Mouse (Mus musculus): ENCODE measurements around the gene Upk3a.

The Upk3a gene

GRCm38 (mm10) chr15:85016951-85017664 lies at the start of gene Upk3a:
Gene Upk3a, plus strand, starts transcription at chr15:85017141.
- DNase-seq (ENCODE audit: low read depth), result no peak

GRCm38 (mm10) chr15:84968534-84968933 lies 48.4 kb upstream of the Upk3a start:
- DNase-seq (ENCODE audit: low read depth), result no peak

GRCm38 (mm10) chr15:84972860-84973543 lies 43.9 kb upstream of the Upk3a start:
- DNase-seq (ENCODE audit: low read depth), result no peak

GRCm38 (mm10) chr15:84973544-84973871 lies 43.4 kb upstream of the Upk3a start:
- DNase-seq (ENCODE audit: low read depth), result no peak

GRCm38 (mm10) chr15:84975729-84976128 lies 41.2 kb upstream of the Upk3a start:
- DNase-seq (ENCODE audit: low read depth), result peak; percentile 93

GRCm38 (mm10) chr15:84981609-84982313 lies 35.2 kb upstream of the Upk3a start:
- DNase-seq (ENCODE audit: low read depth), result no peak

GRCm38 (mm10) chr15:84982888-84983287 lies 34.1 kb upstream of the Upk3a start:
- no peak for DNase-seq (ENCODE audit: low read depth)

- DNase-seq (ENCODE audit: low read depth), result no peak
These were observed 33.2 kb upstream of the Upk3a start for GRCm38 (mm10) chr15:84983721-84984120.

GRCm38 (mm10) chr15:84985516-84986160 lies 31.3 kb upstream of the Upk3a start:
- no peak for DNase-seq (ENCODE audit: low read depth)

- no peak for DNase-seq (ENCODE audit: low read depth)
These were observed 30.5 kb upstream of the Upk3a start for GRCm38 (mm10) chr15:84986171-84987019.

GRCm38 (mm10) chr15:84987020-84987815 lies 29.7 kb upstream of the Upk3a start:
- DNase-seq (ENCODE audit: low read depth), result peak; percentile 62

- peak; percentile 97 for DNase-seq (ENCODE audit: low read depth)
These were observed 28.8 kb upstream of the Upk3a start, which contains the start of gene 5031439G07Rik for GRCm38 (mm10) chr15:84987874-84988825. Gene 5031439G07Rik, minus strand, starts transcription at chr15:84988551.

GRCm38 (mm10) chr15:84989098-84989497 lies 27.8 kb upstream of the Upk3a start:
- DNase-seq (ENCODE audit: low read depth), result no peak

GRCm38 (mm10) chr15:84989771-84990170 lies 27.2 kb upstream of the Upk3a start:
- no peak for DNase-seq (ENCODE audit: low read depth)

- no peak for DNase-seq (ENCODE audit: low read depth)
These were observed 22.4 kb upstream of the Upk3a start for GRCm38 (mm10) chr15:84994498-84994897.

GRCm38 (mm10) chr15:84995041-84995440 lies 21.9 kb upstream of the Upk3a start:
- DNase-seq (ENCODE audit: low read depth), result peak; percentile 60

GRCm38 (mm10) chr15:84995967-84996366 lies 21.0 kb upstream of the Upk3a start:
- DNase-seq (ENCODE audit: low read depth), result peak; percentile 90

- DNase-seq (ENCODE audit: low read depth), result no peak
These were observed 19.0 kb upstream of the Upk3a start for GRCm38 (mm10) chr15:84997768-84998454.

- DNase-seq (ENCODE audit: low read depth), result no peak
These were observed 17.0 kb upstream of the Upk3a start for GRCm38 (mm10) chr15:84999911-85000310.
